Mouse (Mus musculus): ENCODE measurements around the gene Sorcs3.

- TF ChIP-seq CTCF (IDR thresholded peaks at IDR 0.05; ENCODE audit: borderline replicate concordance, insufficient read depth, low read length) (no peak), POLR2A (IDR thresholded peaks at IDR 0.05; ENCODE audit: low read depth, low read length) (no peak)
Measured at GRCm38 (mm10) chr19:48205929-48206814, at the start of gene Sorcs3.

Data from embryonic fibroblast, embryonic 13.5 days (primary cell).